Mouse (Mus musculus) heart, adult 2 months (tissue): ENCODE results near the gene Tssk3. TPM values are rescaled to one million over a fixed set of nuclear protein-coding genes. Genes with fewer than 3 reads are reported as not detected.
"Not testable (repeated sequence)": the region's sequence is repeated elsewhere in the genome, so short reads cannot be mapped to it uniquely, and the experiment has no call there.

Experiments used
- DNase-seq, 2 experiments: peaks; one replicate each; pipeline ENCODE4 v3.0.0; 2021
- H3K27ac ChIP-seq: fragments of 200-600 bp; 2 replicates; pipeline ENCODE4 v1.8.1; 2022
- H3K27me3 ChIP-seq: fragments of 200-500 bp; 2 replicates; pipeline ENCODE4 v1.6.1; 2012; ENCODE audit warnings: mild to moderate bottlenecking, low read length, inconsistent platforms, mixed read lengths; ENCODE audit not compliant: control insufficient read depth, insufficient read depth
- H3K36me3 ChIP-seq: fragments of 200-500 bp; 2 replicates; pipeline ENCODE4 v1.6.1; 2012; ENCODE audit warnings: low read length, inconsistent platforms; ENCODE audit not compliant: control insufficient read depth, insufficient read depth
- H3K4me1 ChIP-seq: fragments of 200-500 bp; 2 replicates; pipeline ENCODE4 v1.6.1; 2011; ENCODE audit warnings: low read length; ENCODE audit not compliant: control insufficient read depth, insufficient read depth
- H3K4me3 ChIP-seq: fragments of 200-600 bp; 2 replicates; pipeline ENCODE4 v1.8.1; 2022
- H3K79me2 ChIP-seq: fragments of 200-500 bp; replicated peaks from 2 replicates; pipeline ENCODE4 v1.6.1; 2012; ENCODE audit warnings: mild to moderate bottlenecking, inconsistent platforms, low read length, moderate library complexity, mixed read lengths; ENCODE audit not compliant: control insufficient read depth, insufficient read depth
- H3K9ac ChIP-seq: fragments of 200-500 bp; 2 replicates; pipeline ENCODE4 v1.6.1; 2012; ENCODE audit warnings: low read depth, mild to moderate bottlenecking, control low read depth, inconsistent platforms, low read length, mixed read lengths
- CTCF ChIP-seq: fragments of 200-600 bp; IDR thresholded peaks from 2 replicates; pipeline ENCODE4 v1.8.1; 2022; ENCODE audit warnings: antibody characterized with exemption, mild to moderate bottlenecking, moderate library complexity
- EP300 ChIP-seq: fragments of 200-500 bp; IDR thresholded peaks from 2 replicates; pipeline ENCODE4 v1.6.1; 2011; ENCODE audit warnings: low read depth, low read length, control low read depth; ENCODE audit not compliant: insufficient read depth
- POLR2A ChIP-seq: fragments of 200-500 bp; IDR thresholded peaks from 2 replicates; pipeline ENCODE4 v1.6.1; 2011; ENCODE audit warnings: mild to moderate bottlenecking, low read depth, low read length, control low read depth; ENCODE audit not compliant: insufficient read depth
- WGBS: fragments of 180-500 bp; shearing (Covaris S2); methylation state at CpG from one replicate; pipeline ENCODE4 v1.1.7; 2018; 5-methylcytosine and 5-hydroxymethylcytosine counted together
- intact Hi-C: fragments of 180-260 bp; cut with DNase I; formaldehyde crosslinking; loops from one replicate; pipeline ENCODE4 v1.15.1; 2025
- long read RNA-seq: library from polyadenylated mRNA; stranded (forward); transcript quantifications from one replicate; pipeline ENCODE4 v2.0.0, GENCODE M21; 2021
- polyA plus RNA-seq: library from polyadenylated mRNA; depleted of rRNA; stranded (reverse); fragments of >200 nt; gene quantifications from 2 replicates; pipeline ENCODE4 v1.2.3, GENCODE M21; 2012; rRNA removed
- total RNA-seq, 2 experiments: library from RNA; stranded (reverse); gene quantifications; 2 replicates each; pipeline ENCODE4 v1.2.3; 2021

Tssk3 gene
- total RNA-seq (not detected), polyA plus RNA-seq (0.14 TPM in 1 of 2 replicates, not detected in the other)
- long read RNA-seq: 0 reads

GRCm38 (mm10) chr4:129490972-129491880 is at the start of gene Tssk3, which contains the start of gene Fam229a:
Gene Tssk3 (minus strand): TSS chr4:129491022.
Gene Fam229a (plus strand): TSS chr4:129491190.
- Histone ChIP-seq H3K27me3 (peaks cover 2% of the 10 kb centered on the region), H3K4me1 (peaks cover 3% of the 10 kb centered on the region; the same call in 1 of the 2 replicates), H3K36me3 (no peaks in the 10 kb centered on the region), H3K27ac (no peak within 1 kb of the TSS), H3K9ac (peak within 1 kb of the TSS; percentile 24; the same call in 1 of the 2 replicates), H3K79me2 (no peaks in the 10 kb centered on the region), H3K4me3 (peak within 1 kb of the TSS; percentile 20; the same call in 1 of the 2 replicates)
- WGBS: 11% methylated on average over 70 of the region's 70 CpGs
- DNase-seq: peak in 1 of 2 experiments; percentile 28
- intact Hi-C loops: no loop called here
- TF ChIP-seq POLR2A (no peak), CTCF (no peak), EP300 (no peak)

GRCm38 (mm10) chr4:129540012-129540411 is 49.2 kb upstream of the Tssk3 start:
- no peak overlapping the region for H3K9ac ChIP-seq
- no peaks in the 10 kb centered on the region for H3K27me3 ChIP-seq
- H3K4me1 ChIP-seq: peaks cover 6% of the 10 kb centered on the region
- no peak overlapping the region for H3K4me3 ChIP-seq
- H3K79me2 ChIP-seq: 0 out of 2 replicates have a peak, but pooled peaks cover 2% of the 10 kb centered on the region
- DNase-seq: peak; percentile 6 to 24
- TF ChIP-seq POLR2A (no peak), EP300 (no peak), CTCF (peak; percentile 42)
- intact Hi-C loops: no loop called here
- no peaks in the 10 kb centered on the region for H3K36me3 ChIP-seq
- 66% methylated on average over 6 of the region's 6 CpGs for WGBS
- no peak overlapping the region for H3K27ac ChIP-seq

- DNase-seq, H3K4me3 ChIP-seq, H3K4me1 ChIP-seq, H3K36me3 ChIP-seq, H3K9ac ChIP-seq, intact Hi-C loops, H3K27ac ChIP-seq, H3K79me2 ChIP-seq, H3K27me3 ChIP-seq: not testable (repeated sequence)
- 90% methylated on average over 6 of the region's 6 CpGs for WGBS
Observed at GRCm38 (mm10) chr4:129528901-129529300, 38.1 kb upstream of the Tssk3 start.

DNA sequence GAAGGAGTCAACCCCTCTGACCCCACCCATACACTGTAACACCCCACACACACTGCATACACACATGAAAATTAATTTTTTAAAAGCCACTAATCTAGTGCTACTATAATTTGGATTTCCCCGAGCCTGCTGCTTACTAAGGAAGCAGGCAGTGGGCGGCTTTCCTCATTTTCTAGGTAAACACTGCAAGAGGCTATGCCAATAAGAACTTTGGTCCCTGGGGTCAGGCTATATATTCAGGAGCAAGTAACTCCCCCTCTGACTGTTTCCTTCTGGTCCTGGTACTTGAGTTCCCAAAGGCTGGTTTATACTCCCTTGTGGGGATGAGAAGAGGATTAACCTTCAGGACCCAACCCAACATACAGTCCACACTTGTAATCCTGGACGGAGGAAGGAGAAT is 35.1 kb upstream of the Tssk3 start:
- Histone ChIP-seq H3K4me3 (no peak overlapping the region), H3K27ac (no peak overlapping the region), H3K36me3 (peaks cover 2% of the 10 kb centered on the region; the same call in 1 of the 2 replicates), H3K79me2 (no peaks in the 10 kb centered on the region), H3K4me1 (peaks cover 1% of the 10 kb centered on the region; the same call in 1 of the 2 replicates), H3K27me3 (no peaks in the 10 kb centered on the region), H3K9ac (no peak overlapping the region)
- TF ChIP-seq EP300: no peak
- TF ChIP-seq POLR2A: no peak
- no peak for TF ChIP-seq CTCF
- WGBS: 58% methylated on average over 3 of the region's 3 CpGs
- DNase-seq: no peak
- intact Hi-C loops: no loop called here

GRCm38 (mm10) chr4:129525338-129525737 is 34.5 kb upstream of the Tssk3 start:
- Histone ChIP-seq H3K27ac (no peak overlapping the region), H3K27me3 (no peaks in the 10 kb centered on the region), H3K79me2 (no peaks in the 10 kb centered on the region), H3K4me1 (peaks cover 1% of the 10 kb centered on the region; the same call in 1 of the 2 replicates), H3K36me3 (peaks cover 2% of the 10 kb centered on the region; the same call in 1 of the 2 replicates), H3K9ac (no peak overlapping the region), H3K4me3 (no peak overlapping the region)
- TF ChIP-seq POLR2A (no peak), EP300 (no peak), CTCF (no peak)
- whole genome bisulfite sequencing: 59% methylated on average over 5 of the region's 5 CpGs
- intact Hi-C loops: no loop called here
- no peak for DNase-seq

GRCm38 (mm10) chr4:129518519-129518918 is 27.7 kb upstream of the Tssk3 start:
- H3K9ac ChIP-seq: no peak overlapping the region
- H3K36me3 ChIP-seq: no peaks in the 10 kb centered on the region; the same call in 1 of the 2 replicates
- intact Hi-C loops: no loop called here
- no peak for TF ChIP-seq EP300
- no peak for TF ChIP-seq POLR2A
- H3K79me2 ChIP-seq: no peaks in the 10 kb centered on the region
- no peak for DNase-seq
- H3K4me3 ChIP-seq: no peak overlapping the region
- 81% methylated on average over 8 of the region's 8 CpGs for WGBS
- no peaks in the 10 kb centered on the region for H3K4me1 ChIP-seq
- H3K27ac ChIP-seq: no peak overlapping the region
- no peaks in the 10 kb centered on the region for H3K27me3 ChIP-seq
